ENCODE assay signal across 8 mouse cellular contexts in genomic region chr5:77275950-77276349, GRCm38 (mm10). TPM values are rescaled to one million over a fixed set of nuclear protein-coding genes. Genes with fewer than 3 reads are reported as not detected.
DNase-seq lines count a peak whose midpoint lies in the region; ATAC-seq and TF ChIP-seq lines count a peak whose summit lies in the region.

No protein-coding gene starts in this region.

- no peak for ATAC-seq in neural tube, embryonic 15.5 days (ENCODE audit: low FRiP score)
- no peak for ATAC-seq in hindbrain, embryonic 13.5 days (ENCODE audit: low FRiP score)

- no peak for TF ChIP-seq POLR2A in cortical plate, adult 2 months (IDR thresholded peaks at IDR 0.05; ENCODE audit: extremely low read depth, insufficient read depth, low read length)

- no peak overlapping the region for H3K27ac ChIP-seq in neural tube, embryonic 15.5 days (replicated peaks)
- no peak overlapping the region for H3K27ac ChIP-seq in cortical plate, adult 2 months (ENCODE audit: insufficient read depth, low read length)
- H3K27ac ChIP-seq in hindbrain, embryonic 13.5 days = no peak overlapping the region

- H3K9ac ChIP-seq in neural tube, embryonic 15.5 days (replicated peaks) = no peak overlapping the region
- H3K9ac ChIP-seq in hindbrain, embryonic 13.5 days = no peak overlapping the region

- 93% methylated on average over 5 of the region's 5 CpGs for WGBS in neural tube, embryonic 15.5 days
- WGBS in hindbrain, embryonic 13.5 days = 93% methylated on average over 5 of the region's 5 CpGs

- no peaks in the 10 kb centered on the region for H3K27me3 ChIP-seq in neural tube, embryonic 15.5 days (replicated peaks)
- H3K27me3 ChIP-seq in hindbrain, embryonic 13.5 days = no peaks in the 10 kb centered on the region

- H3K4me3 ChIP-seq in neural tube, embryonic 15.5 days (replicated peaks) = no peak overlapping the region
- no peak overlapping the region for H3K4me3 ChIP-seq in cortical plate, adult 2 months (ENCODE audit: insufficient read depth, low read length)
- H3K4me3 ChIP-seq in hindbrain, embryonic 13.5 days = no peak overlapping the region

- H3K36me3 ChIP-seq in neural tube, embryonic 15.5 days = peaks cover 27% of the 10 kb centered on the region
- H3K36me3 ChIP-seq in hindbrain, embryonic 13.5 days = peaks cover 44% of the 10 kb centered on the region

- peak; percentile 21 for DNase-seq in gastrocnemius, postnatal 10 days
- no peak for DNase-seq in gastrocnemius, adult 8-10 months (ENCODE audit: low spot score in 2 of 2)
- DNase-seq in neural tube, embryonic 10.5 days (ENCODE audit: extremely low spot score, low spot score) = peak; percentile 45
- peak; percentile 61 for DNase-seq in lung, postnatal 10 days
- peak; percentile 36 to 70 for DNase-seq in thymus, postnatal 10 days (ENCODE audit: low spot score in 2 of 2)

- TF ChIP-seq CTCF in cortical plate, adult 2 months (IDR thresholded peaks at IDR 0.05; ENCODE audit: extremely low read depth, insufficient read depth, low read length) = peak; percentile 27; the same call in 1 of the 2 replicates

- H3K4me1 ChIP-seq in neural tube, embryonic 15.5 days = no peaks in the 10 kb centered on the region
- H3K4me1 ChIP-seq in cortical plate, adult 2 months (ENCODE audit: control insufficient read depth, insufficient read depth, low read length) = no peaks in the 10 kb centered on the region
- no peaks in the 10 kb centered on the region for H3K4me1 ChIP-seq in hindbrain, embryonic 13.5 days (replicated peaks)

- no peak overlapping the region for H3K4me2 ChIP-seq in neural tube, embryonic 15.5 days
- H3K4me2 ChIP-seq in hindbrain, embryonic 13.5 days = no peak overlapping the region

- no peaks in the 10 kb centered on the region for H3K9me3 ChIP-seq in neural tube, embryonic 15.5 days (replicated peaks)
- H3K9me3 ChIP-seq in hindbrain, embryonic 13.5 days = no peaks in the 10 kb centered on the region

RNA-seq across cellular contexts. Expression of gene Rest, which starts 10.7 kb away (rescaled TPM):
- total RNA-seq in gastrocnemius, postnatal 10 days (2021) = 10 to 100 TPM; 14.4 to 17.1 TPM
- 10 to 100 TPM in 1 of 4 experiments, 1 to 10 TPM in 3; 8.3 to 10.2 (median 9.2) TPM for total RNA-seq in gastrocnemius, adult 8-10 months (2022)
- polyA plus RNA-seq in neural tube, embryonic 15.5 days (2015; fragmentation: Nextera tagmentation; extraction: Ambion mirVana) = 6.2 and 10.9 TPM in 2 replicates
- polyA plus RNA-seq in cortical plate, adult 2 months (2012; rRNA removed) = 2.4 and 2.6 TPM in 2 replicates
- polyA plus RNA-seq in hindbrain, embryonic 13.5 days (2015; fragmentation: Nextera tagmentation; extraction: Ambion mirVana) = 9.8 and 10.1 TPM in 2 replicates

RNA-seq across cellular contexts. Expression of gene Noa1, which starts 33.9 kb away (rescaled TPM):
- total RNA-seq in gastrocnemius, postnatal 10 days (2021) = 10 to 100 TPM; 13.7 to 14.9 TPM
- 10 to 100 TPM; 14.3 to 17.1 (median 15.8) TPM for total RNA-seq in gastrocnemius, adult 8-10 months (2022)
- 36.0 and 37.2 TPM in 2 replicates for polyA plus RNA-seq in neural tube, embryonic 15.5 days (2015; fragmentation: Nextera tagmentation; extraction: Ambion mirVana)
- 18.4 and 18.5 TPM in 2 replicates for polyA plus RNA-seq in cortical plate, adult 2 months (2012; rRNA removed)
- polyA plus RNA-seq in hindbrain, embryonic 13.5 days (2015; fragmentation: Nextera tagmentation; extraction: Ambion mirVana) = 32.5 and 32.8 TPM in 2 replicates

RNA-seq across cellular contexts. Expression of gene Polr2b, which starts 34.0 kb away (rescaled TPM):
- 10 to 100 TPM; 26.1 to 27.7 TPM for total RNA-seq in gastrocnemius, postnatal 10 days (2021)
- total RNA-seq in gastrocnemius, adult 8-10 months (2022) = 10 to 100 TPM; 25.5 to 29.7 (median 25.7) TPM
- polyA plus RNA-seq in neural tube, embryonic 15.5 days (2015; fragmentation: Nextera tagmentation; extraction: Ambion mirVana) = 52.2 and 54.0 TPM in 2 replicates
- 35.4 and 35.9 TPM in 2 replicates for polyA plus RNA-seq in cortical plate, adult 2 months (2012; rRNA removed)
- polyA plus RNA-seq in hindbrain, embryonic 13.5 days (2015; fragmentation: Nextera tagmentation; extraction: Ambion mirVana) = 69.2 and 70.0 TPM in 2 replicates

Comparison
In these comparisons a context has a peak if more than half of its experiments do, and no peak if none do; other contexts are left out.
1. DNase-seq: peak in gastrocnemius, postnatal 10 days (single experiment), neural tube, embryonic 10.5 days (single experiment), lung, postnatal 10 days (single experiment) and thymus, postnatal 10 days (2 of 2); none in gastrocnemius, adult 8-10 months (0 of 2).